Mouse (Mus musculus) intestine, postnatal 0 days (tissue): ENCODE results near the gene Sgtb. TPM values are rescaled to one million over a fixed set of nuclear protein-coding genes. Genes with fewer than 3 reads are reported as not detected.

Experiments
- ATAC-seq: fragments of 200-750 bp; cut with Nextera tagmentation; 2 replicates; pipeline ENCODE4 v1.8.0; 2017; ENCODE audit warnings: mild to moderate bottlenecking, moderate TSS enrichment, moderate library complexity
- H3K27ac ChIP-seq: fragments of 300-500 bp; sonication (generic); 2 replicates; pipeline ENCODE4 v1.5.1; 2014; ENCODE audit warnings: mild to moderate bottlenecking, low read depth, low read length, moderate library complexity
- H3K27me3 ChIP-seq: fragments of 300-500 bp; sonication (generic); replicated peaks from 2 replicates; pipeline ENCODE4 v1.6.1; 2014; ENCODE audit warnings: low read length, mixed read lengths; ENCODE audit not compliant: control insufficient read depth, insufficient read depth
- H3K36me3 ChIP-seq: fragments of 300-500 bp; sonication (generic); 2 replicates; pipeline ENCODE4 v1.6.1; 2014; ENCODE audit warnings: mild to moderate bottlenecking, moderate library complexity; ENCODE audit not compliant: control insufficient read depth, insufficient read depth
- H3K4me1 ChIP-seq: fragments of 300-500 bp; sonication (generic); replicated peaks from 2 replicates; pipeline ENCODE4 v1.6.1; 2014; ENCODE audit warnings: antibody characterized with exemption, low read length, mixed read lengths; ENCODE audit not compliant: control insufficient read depth, insufficient read depth
- H3K4me2 ChIP-seq: fragments of 300-500 bp; sonication (generic); replicated peaks from 2 replicates; pipeline ENCODE4 v1.6.1; 2014; ENCODE audit warnings: low read depth, mild to moderate bottlenecking, moderate library complexity
- H3K4me3 ChIP-seq: fragments of 300-500 bp; sonication (generic); 2 replicates; pipeline ENCODE4 v1.5.1; 2014; ENCODE audit warnings: low read depth, low read length
- H3K9ac ChIP-seq: fragments of 300-500 bp; sonication (generic); 2 replicates; pipeline ENCODE4 v1.6.1; 2014; ENCODE audit warnings: mild to moderate bottlenecking, low read depth, low read length
- H3K9me3 ChIP-seq: fragments of 300-500 bp; sonication (generic); 2 replicates; pipeline ENCODE4 v1.6.1; 2016; ENCODE audit warnings: mixed run types; ENCODE audit not compliant: control insufficient read depth
- CTCF ChIP-seq: sonication (generic); IDR thresholded peaks from 2 replicates; pipeline ENCODE4 v1.5.1; 2016; ENCODE audit warnings: low read depth, mild to moderate bottlenecking, control low read depth, antibody characterized with exemption, moderate library complexity
- whole genome bisulfite sequencing: fragments of 180-500 bp; shearing (Covaris S2); extraction: QIAGEN DNeasy Blood & Tissue Kit; methylation state at CpG from one replicate; pipeline ENCODE4 v1.1.7; 2014; 5-methylcytosine and 5-hydroxymethylcytosine counted together
- polyA plus RNA-seq: library from polyadenylated mRNA; unstranded; fragments of >200 nt; fragmentation: Nextera tagmentation; extraction: Ambion mirVana; gene quantifications from 2 replicates; pipeline ENCODE4 v1.2.1, GENCODE M21; 2015

Gene Sgtb
- 1.5 and 2.1 TPM in 2 replicates for polyA plus RNA-seq

GRCm38 (mm10) chr13:104109288-104109815, at the start of gene Sgtb, which contains the start of gene Nln:
TSS of gene Sgtb (plus strand) at chr13:104109741.
TSS of gene Nln (minus strand) at chr13:104109614.
- H3K27ac ChIP-seq, result peak within 1 kb of the TSS; percentile 82
- no peaks in the 10 kb centered on the region for H3K36me3 ChIP-seq
- peak within 1 kb of the TSS; percentile 70 for H3K4me3 ChIP-seq
- H3K4me2 ChIP-seq, result peak within 1 kb of the TSS; percentile 92
- peak; percentile 98 for ATAC-seq
- no peak for TF ChIP-seq CTCF
- H3K4me1 ChIP-seq, result no peaks in the 10 kb centered on the region
- H3K9ac ChIP-seq, result peak within 1 kb of the TSS; percentile 62
- no peaks in the 10 kb centered on the region for H3K9me3 ChIP-seq
- 0% methylated on average over 26 of the region's 44 CpGs for WGBS
- H3K27me3 ChIP-seq, result no peaks in the 10 kb centered on the region

GRCm38 (mm10) chr13:104060231-104060630, 49.3 kb upstream of the Sgtb start:
- no peaks in the 10 kb centered on the region for H3K9me3 ChIP-seq
- ATAC-seq, result no peak
- 93% methylated on average over 1 of the region's 1 CpGs for WGBS

GRCm38 (mm10) chr13:104061975-104062750, 47.4 kb upstream of the Sgtb start:
- ATAC-seq, result no peak
- no peak overlapping the region for H3K4me3 ChIP-seq
- no peak overlapping the region for H3K4me2 ChIP-seq
- no peaks in the 10 kb centered on the region for H3K4me1 ChIP-seq
- TF ChIP-seq CTCF, result no peak
- 80% methylated on average over 2 of the region's 2 CpGs for WGBS
- no peak overlapping the region for H3K27ac ChIP-seq
- H3K27me3 ChIP-seq, result no peaks in the 10 kb centered on the region
- no peaks in the 10 kb centered on the region; the same call in 1 of the 2 replicates for H3K36me3 ChIP-seq
- H3K9ac ChIP-seq, result no peak overlapping the region
- H3K9me3 ChIP-seq, result no peaks in the 10 kb centered on the region

More at GRCm38 (mm10) chr13:104060231-104060630, 49.3 kb upstream of the Sgtb start:
- Histone ChIP-seq H3K36me3 (no peaks in the 10 kb centered on the region; the same call in 1 of the 2 replicates), H3K27me3 (no peaks in the 10 kb centered on the region), H3K27ac (no peak overlapping the region), H3K4me1 (no peaks in the 10 kb centered on the region), H3K9ac (no peak overlapping the region), H3K4me2 (no peak overlapping the region), H3K4me3 (no peak overlapping the region)
- TF ChIP-seq CTCF, result no peak

GRCm38 (mm10) chr13:104063061-104063460, 46.5 kb upstream of the Sgtb start:
- no peaks in the 10 kb centered on the region for H3K4me1 ChIP-seq
- no peaks in the 10 kb centered on the region; the same call in 1 of the 2 replicates for H3K36me3 ChIP-seq
- WGBS, result 87% methylated on average over 9 of the region's 9 CpGs
- no peaks in the 10 kb centered on the region for H3K27me3 ChIP-seq
- no peak overlapping the region for H3K4me3 ChIP-seq
- no peak overlapping the region for H3K4me2 ChIP-seq
- H3K9ac ChIP-seq, result no peak overlapping the region
- no peak for TF ChIP-seq CTCF
- H3K27ac ChIP-seq, result no peak overlapping the region
- no peaks in the 10 kb centered on the region for H3K9me3 ChIP-seq
- no peak for ATAC-seq

DNA sequence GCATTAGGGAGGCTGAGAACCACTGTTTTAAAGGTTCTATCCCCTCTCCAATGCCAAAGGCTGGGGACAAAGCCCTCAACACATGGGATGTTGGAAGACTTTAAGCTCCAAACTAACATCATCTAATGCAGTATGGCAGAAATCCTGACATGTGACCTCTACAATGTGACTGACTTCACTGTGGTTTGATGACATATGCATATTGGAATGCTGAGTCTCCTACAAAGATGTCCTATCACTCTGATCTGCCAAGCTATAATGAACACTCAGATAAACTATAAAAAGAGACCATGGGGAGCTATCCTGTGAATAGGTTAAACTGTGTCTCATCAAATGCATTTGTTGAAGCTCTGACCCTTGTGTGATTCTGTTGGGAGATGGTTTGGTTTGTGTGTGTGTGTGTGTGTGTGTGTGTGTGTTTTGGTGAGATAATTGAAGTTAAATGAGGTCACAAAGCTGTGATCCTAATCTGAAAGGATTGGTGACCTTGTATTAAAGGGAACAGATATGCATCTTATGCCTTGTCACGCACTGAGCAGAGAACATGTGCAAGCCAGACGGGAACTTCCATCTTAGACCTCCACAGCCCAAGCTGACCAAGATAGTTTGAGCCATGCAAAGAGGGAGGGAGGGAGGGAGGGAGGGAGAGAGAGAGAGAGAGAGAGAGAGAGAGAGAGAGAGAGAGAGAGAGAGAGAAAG, 43.7 kb upstream of the Sgtb start:
- Histone ChIP-seq H3K27me3 (no peaks in the 10 kb centered on the region), H3K36me3 (no peaks in the 10 kb centered on the region; the same call in 1 of the 2 replicates), H3K4me1 (no peaks in the 10 kb centered on the region), H3K4me3 (no peak overlapping the region), H3K9ac (no peak overlapping the region), H3K4me2 (no peak overlapping the region), H3K9me3 (no peaks in the 10 kb centered on the region), H3K27ac (no peak overlapping the region)
- no peak for TF ChIP-seq CTCF
- ATAC-seq, result no peak
- 78% methylated on average over 2 of the region's 2 CpGs for WGBS

- no peak overlapping the region for H3K4me3 ChIP-seq
- H3K36me3 ChIP-seq, result peaks cover 6% of the 10 kb centered on the region; the same call in 1 of the 2 replicates
- ATAC-seq, result no peak
- 87% methylated on average over 11 of the region's 11 CpGs for WGBS
- no peak overlapping the region for H3K9ac ChIP-seq
- H3K4me1 ChIP-seq, result no peaks in the 10 kb centered on the region
- no peak overlapping the region for H3K27ac ChIP-seq
- no peak overlapping the region for H3K4me2 ChIP-seq
- H3K27me3 ChIP-seq, result no peaks in the 10 kb centered on the region
- TF ChIP-seq CTCF, result no peak
- no peaks in the 10 kb centered on the region for H3K9me3 ChIP-seq
Measured at GRCm38 (mm10) chr13:104069216-104069615, 40.3 kb upstream of the Sgtb start.
